Mouse (Mus musculus) central nervous system, embryonic 18 days (tissue): ENCODE measurements around the gene Spc25. TPM values are rescaled to one million over a fixed set of nuclear protein-coding genes. Genes with fewer than 3 reads are reported as not detected.

Experiments used
- polyA plus RNA-seq: library from polyadenylated mRNA; depleted of rRNA; stranded (reverse); fragments of >200 nt; gene quantifications from 2 replicates; pipeline ENCODE4 v1.2.3, GENCODE M21; 2012; rRNA removed

Spc25 gene
- polyA plus RNA-seq = 12.6 and 14.3 TPM in 2 replicates

GRCm38 (mm10) chr2:69205791-69206351, at the start of gene Spc25:
Gene Spc25 (minus strand): TSS chr2:69206194.

GRCm38 (mm10) chr2:69210773-69211172, 4.8 kb upstream of the Spc25 start, which contains the start of gene G6pc2:
Gene G6pc2 (plus strand): TSS chr2:69211073.

Other genes starting within 250 kb of the Spc25 start
- 1.7 and 2.7 TPM in 2 replicates for gene Nostrin, start 70.4 kb downstream of the Spc25 start, polyA plus RNA-seq
- gene G6pc2, start 4.9 kb upstream of the Spc25 start, polyA plus RNA-seq = 0.11 and 0.21 TPM in 2 replicates
- gene Abcb11, start 136.4 kb upstream of the Spc25 start, polyA plus RNA-seq = 0.05 and 0.16 TPM in 2 replicates
- gene Dhrs9, start 174.3 kb upstream of the Spc25 start, polyA plus RNA-seq = 0.01 and 1.1 TPM in 2 replicates